Mouse (Mus musculus): ENCODE results near the gene Fryl.

- no peak for TF ChIP-seq CTCF (conservative IDR thresholded peaks at IDR 0.05; ENCODE audit: insufficient read depth, insufficient read length, low read depth, low read length)
- no peak for TF ChIP-seq POLR2A (IDR thresholded peaks at IDR 0.05; ENCODE audit: low read depth, low read length)
Observed at GRCm38 (mm10) chr5:72989756-72990155, 266.7 kb downstream of the Fryl start.

All from kidney, adult 2 months (tissue).